Mouse (Mus musculus) embryonic facial prominence, embryonic 13.5 days (tissue): ENCODE measurements around the gene Krt39. TPM values are rescaled to one million over a fixed set of nuclear protein-coding genes. Genes with fewer than 3 reads are reported as not detected.

Source experiments
- ATAC-seq: fragments of 200-750 bp; cut with Nextera tagmentation; 2 replicates; pipeline ENCODE4 v1.8.0; 2017; ENCODE audit warnings: low read depth; ENCODE audit not compliant: insufficient number of reproducible peaks, insufficient read depth, low FRiP score, low TSS enrichment
- H3K27ac ChIP-seq: fragments of 300-500 bp; sonication (generic); 2 replicates; pipeline ENCODE4 v1.5.1; 2015; ENCODE audit warnings: moderate library complexity, mild to moderate bottlenecking, inconsistent platforms
- H3K27me3 ChIP-seq: fragments of 300-500 bp; sonication (generic); 2 replicates; pipeline ENCODE4 v1.6.1; 2015; ENCODE audit warnings: mild to moderate bottlenecking, inconsistent platforms
- H3K36me3 ChIP-seq: fragments of 300-500 bp; sonication (generic); 2 replicates; pipeline ENCODE4 v1.6.1; 2015; ENCODE audit warnings: mild to moderate bottlenecking, inconsistent platforms
- H3K4me1 ChIP-seq: fragments of 300-500 bp; sonication (generic); 2 replicates; pipeline ENCODE4 v1.6.1; 2015; ENCODE audit warnings: inconsistent platforms
- H3K4me2 ChIP-seq: fragments of 300-500 bp; sonication (generic); 2 replicates; pipeline ENCODE4 v1.6.1; 2015; ENCODE audit warnings: moderate library complexity, mild to moderate bottlenecking, inconsistent platforms
- H3K4me3 ChIP-seq: fragments of 300-500 bp; sonication (generic); 2 replicates; pipeline ENCODE4 v1.5.1; 2015; ENCODE audit warnings: mild to moderate bottlenecking, inconsistent platforms
- H3K9ac ChIP-seq: fragments of 300-500 bp; sonication (generic); 2 replicates; pipeline ENCODE4 v1.6.1; 2015; ENCODE audit warnings: mild to moderate bottlenecking, inconsistent platforms
- H3K9me3 ChIP-seq: fragments of 300-500 bp; sonication (generic); 2 replicates; pipeline ENCODE4 v1.6.1; 2016; ENCODE audit warnings: inconsistent platforms
- WGBS: fragments of 180-500 bp; shearing (Covaris S2); methylation state at CpG from one replicate; pipeline ENCODE4 v1.1.7; 2015; ENCODE audit warnings: mixed read lengths; 5-methylcytosine and 5-hydroxymethylcytosine counted together
- polyA plus RNA-seq: library from polyadenylated mRNA; unstranded; fragments of >200 nt; fragmentation: Nextera tagmentation; extraction: Ambion mirVana; gene quantifications from 2 replicates; pipeline ENCODE4 v1.2.1, GENCODE M21; 2015

Gene Krt39
- polyA plus RNA-seq, 1 experiment from 2014 or later, result not detected

DNA sequence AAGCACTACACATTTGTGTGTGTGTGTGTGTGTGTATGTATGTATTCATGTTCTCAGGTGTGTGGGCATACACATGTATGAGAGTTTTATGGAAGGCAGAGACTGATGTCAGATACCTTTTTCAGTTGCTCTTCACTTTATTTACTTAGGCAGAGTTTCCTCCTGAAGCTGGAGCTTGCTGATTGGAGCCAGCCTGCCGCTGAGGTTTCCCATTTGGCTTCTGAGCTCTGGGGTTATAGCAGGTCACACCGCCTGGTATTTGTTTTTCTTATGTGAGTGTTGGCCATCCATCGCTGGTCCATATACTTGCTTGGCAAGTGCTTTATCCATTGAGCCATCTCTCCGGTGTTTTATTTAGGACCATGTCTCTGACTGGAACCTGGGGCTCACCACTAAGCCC is 51.9 kb downstream of the Krt39 start:
- WGBS, result 86% methylated on average over 4 of the region's 4 CpGs

DNA sequence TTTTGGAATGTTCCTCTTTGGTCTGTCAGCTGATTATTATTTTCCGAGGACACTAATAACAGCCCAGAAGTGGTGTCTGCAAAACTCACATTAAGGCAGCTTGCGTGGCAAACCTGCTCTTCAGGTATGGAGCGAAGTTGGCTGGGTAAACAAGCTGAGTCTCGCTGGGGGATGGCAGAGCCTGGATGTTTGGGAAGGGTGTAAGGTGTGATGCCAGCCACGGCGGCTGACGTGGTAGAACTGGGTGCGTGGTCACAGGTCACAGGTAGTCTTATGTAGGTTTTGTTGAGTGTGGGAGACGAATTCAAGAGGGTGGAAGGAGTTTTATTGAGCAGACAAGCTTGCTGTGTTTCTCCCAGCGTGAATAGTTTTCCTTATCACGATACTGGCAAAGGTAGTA is 52.6 kb downstream of the Krt39 start:
- WGBS, result 69% methylated on average over 11 of the region's 11 CpGs
- H3K9ac ChIP-seq, result no peak overlapping the region

More for the DNA sequence above, 51.9 kb downstream of the Krt39 start:
- no peak for ATAC-seq
- no peak overlapping the region for H3K9ac ChIP-seq
- no peak overlapping the region for H3K27ac ChIP-seq
- no peaks in the 10 kb centered on the region for H3K36me3 ChIP-seq
- no peaks in the 10 kb centered on the region for H3K9me3 ChIP-seq
- H3K4me3 ChIP-seq, result no peak overlapping the region
- 0 out of 2 replicates have a peak, but pooled peaks cover 2% of the 10 kb centered on the region for H3K4me1 ChIP-seq
- H3K4me2 ChIP-seq, result no peak overlapping the region
- no peaks in the 10 kb centered on the region for H3K27me3 ChIP-seq

DNA sequence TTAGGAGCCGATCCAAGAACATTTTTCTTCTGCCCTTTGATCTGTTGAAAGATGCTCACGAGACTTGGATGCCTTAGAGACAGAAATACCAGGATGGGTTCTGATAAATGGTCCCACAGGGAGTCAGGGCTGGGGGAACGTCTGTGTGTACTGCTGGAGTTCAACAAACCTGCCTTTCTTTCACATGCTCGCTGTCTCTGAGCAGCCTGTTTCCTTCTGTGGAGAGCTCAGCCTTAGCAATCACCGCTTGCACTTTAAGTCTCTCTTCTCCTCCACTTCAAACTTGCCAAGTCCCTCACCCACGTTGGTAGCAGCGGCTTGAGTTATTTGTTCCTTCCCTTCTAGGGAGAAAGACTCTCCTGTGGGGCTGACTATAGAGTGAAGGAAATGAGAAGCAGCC is 54.8 kb downstream of the Krt39 start:
- no peaks in the 10 kb centered on the region for H3K36me3 ChIP-seq
- H3K4me1 ChIP-seq, result 0 out of 2 replicates have a peak, but pooled peaks cover 2% of the 10 kb centered on the region
- H3K4me2 ChIP-seq, result no peak overlapping the region
- no peak for ATAC-seq
- H3K27ac ChIP-seq, result no peak overlapping the region
- WGBS, result 22% methylated on average over 7 of the region's 7 CpGs
- H3K9me3 ChIP-seq, result no peaks in the 10 kb centered on the region
- H3K27me3 ChIP-seq, result 0 out of 2 replicates have a peak, but pooled peaks cover 4% of the 10 kb centered on the region
- H3K4me3 ChIP-seq, result no peak overlapping the region
- H3K9ac ChIP-seq, result no peak overlapping the region

More for the DNA sequence above, 52.6 kb downstream of the Krt39 start:
- Histone ChIP-seq H3K27me3 (no peaks in the 10 kb centered on the region), H3K27ac (no peak overlapping the region), H3K4me1 (0 out of 2 replicates have a peak, but pooled peaks cover 2% of the 10 kb centered on the region), H3K4me3 (no peak overlapping the region), H3K4me2 (no peak overlapping the region), H3K9me3 (no peaks in the 10 kb centered on the region), H3K36me3 (no peaks in the 10 kb centered on the region)
- ATAC-seq, result no peak

DNA sequence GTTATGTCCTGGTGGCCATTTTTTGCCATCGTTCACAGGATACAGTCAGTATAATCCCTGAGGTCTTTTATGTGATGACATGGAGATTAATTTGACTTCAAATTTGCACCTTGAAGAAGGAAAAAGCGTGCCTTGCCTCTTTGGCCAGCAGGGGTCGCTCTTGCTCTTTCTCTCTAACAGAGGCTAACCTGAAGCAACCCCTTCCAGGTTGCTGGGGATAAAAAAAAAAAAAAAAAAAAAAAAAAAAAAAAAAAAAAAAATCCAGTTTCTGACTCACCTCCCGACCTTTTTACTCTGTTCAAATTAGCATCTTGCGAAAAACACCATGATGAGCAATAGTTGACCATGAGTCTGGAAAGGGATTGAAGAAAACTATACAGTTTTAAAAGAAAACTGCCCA is 56.3 kb downstream of the Krt39 start:
- no peak overlapping the region for H3K4me3 ChIP-seq
- H3K36me3 ChIP-seq, result no peaks in the 10 kb centered on the region
- WGBS, result 4% methylated on average over 5 of the region's 5 CpGs
- H3K4me1 ChIP-seq, result 0 out of 2 replicates have a peak, but pooled peaks cover 2% of the 10 kb centered on the region
- no peaks in the 10 kb centered on the region for H3K9me3 ChIP-seq
- no peak overlapping the region for H3K27ac ChIP-seq
- 0 out of 2 replicates have a peak, but pooled peaks cover 4% of the 10 kb centered on the region for H3K27me3 ChIP-seq
- H3K4me2 ChIP-seq, result no peak overlapping the region
- no peak overlapping the region for H3K9ac ChIP-seq
- ATAC-seq, result no peak

Other genes starting within 250 kb of the Krt39 start
- 0.32 and 0.44 TPM in 2 replicates for gene Krt24, start 236.1 kb downstream of the Krt39 start, polyA plus RNA-seq
- 0.12 and 0.34 TPM in 2 replicates for gene Krt25, start 198.4 kb downstream of the Krt39 start, polyA plus RNA-seq
- gene Krt26, start 183.4 kb downstream of the Krt39 start, polyA plus RNA-seq, result 0.14 TPM in 1 of 2 replicates, not detected in the other
- 0.33 and 0.39 TPM in 2 replicates for gene Krt27, start 170.2 kb downstream of the Krt39 start, polyA plus RNA-seq
- 1.1 and 1.4 TPM in 2 replicates for gene Krt28, start 146.4 kb downstream of the Krt39 start, polyA plus RNA-seq
- gene Krt10, start 132.0 kb downstream of the Krt39 start, polyA plus RNA-seq, result 46.0 and 60.4 TPM in 2 replicates
- not detected in 2 replicates for gene Krt12, start 99.1 kb downstream of the Krt39 start, polyA plus RNA-seq
- 0.24 and 3.2 TPM in 2 replicates for gene Krt20, start 83.2 kb downstream of the Krt39 start, polyA plus RNA-seq
- gene Krt23, start 28.2 kb downstream of the Krt39 start, polyA plus RNA-seq, result 5.1 and 9.0 TPM in 2 replicates
- not detected in 2 replicates for gene Krt40, start 21.8 kb upstream of the Krt39 start, polyA plus RNA-seq
- not detected in 2 replicates for gene Krtap3-3, start 29.5 kb upstream of the Krt39 start, polyA plus RNA-seq
- not detected in 2 replicates for gene Krtap3-2, start 35.5 kb upstream of the Krt39 start, polyA plus RNA-seq
- gene Gm11939, start 38.1 kb upstream of the Krt39 start, polyA plus RNA-seq, result not detected in 2 replicates
- gene Krtap3-1, start 45.3 kb upstream of the Krt39 start, polyA plus RNA-seq, result not detected in 2 replicates
- not detected in 2 replicates for gene Krtap1-5, start 59.7 kb upstream of the Krt39 start, polyA plus RNA-seq
- gene Krtap1-4, start 62.3 kb upstream of the Krt39 start, polyA plus RNA-seq, result not detected in 2 replicates
- not detected in 2 replicates for gene Krtap1-3, start 70.0 kb upstream of the Krt39 start, polyA plus RNA-seq
- not detected in 2 replicates for gene Krtap9-3, start 76.8 kb upstream of the Krt39 start, polyA plus RNA-seq
- gene Gm11938, start 82.0 kb upstream of the Krt39 start, polyA plus RNA-seq, result not detected in 2 replicates
- not detected in 2 replicates for gene Gm11937, start 88.9 kb upstream of the Krt39 start, polyA plus RNA-seq
- not detected in 2 replicates for gene Krtap2-4, start 93.5 kb upstream of the Krt39 start, polyA plus RNA-seq
- gene Gm11562, start 99.1 kb upstream of the Krt39 start, polyA plus RNA-seq, result not detected in 2 replicates
- not detected in 2 replicates for gene Krtap4-1, start 106.9 kb upstream of the Krt39 start, polyA plus RNA-seq
- not detected in 2 replicates for gene Krtap4-2, start 113.7 kb upstream of the Krt39 start, polyA plus RNA-seq
- gene Krtap4-7, start 122.8 kb upstream of the Krt39 start, polyA plus RNA-seq, result not detected in 2 replicates
- not detected in 2 replicates for gene Gm11555, start 128.9 kb upstream of the Krt39 start, polyA plus RNA-seq
- gene Gm11563, start 137.6 kb upstream of the Krt39 start, polyA plus RNA-seq, result not detected in 2 replicates
- gene Krtap4-6, start 144.6 kb upstream of the Krt39 start, polyA plus RNA-seq, result not detected in 2 replicates
- gene Gm14190, start 169.4 kb upstream of the Krt39 start, polyA plus RNA-seq, result not detected in 2 replicates
- gene Gm14180, start 213.0 kb upstream of the Krt39 start, polyA plus RNA-seq, result not detected in 2 replicates